Mouse (Mus musculus) midbrain, postnatal 0 days (tissue): ENCODE results near the gene Dnajb7. TPM values are rescaled to one million over a fixed set of nuclear protein-coding genes. Genes with fewer than 3 reads are reported as not detected.

Experiments
- ATAC-seq: fragments of 200-750 bp; cut with Nextera tagmentation; 2 replicates; pipeline ENCODE4 v1.8.0; 2017; ENCODE audit warnings: moderate number of reproducible peaks, mild to moderate bottlenecking, moderate TSS enrichment, moderate library complexity; ENCODE audit not compliant: low FRiP score
- DNase-seq: peaks from one replicate; pipeline ENCODE4 v3.0.0-alpha.2; 2015; ENCODE audit warnings: low spot score
- H3K27ac ChIP-seq: fragments of 300-500 bp; sonication (generic); 2 replicates; pipeline ENCODE4 v1.5.1; 2014; ENCODE audit warnings: low read depth, mild to moderate bottlenecking, low read length, mixed read lengths
- H3K27me3 ChIP-seq: fragments of 300-500 bp; sonication (generic); 2 replicates; pipeline ENCODE4 v1.6.1; 2014; ENCODE audit warnings: low read length, control low read depth, mixed read lengths; ENCODE audit not compliant: insufficient read depth
- H3K36me3 ChIP-seq: fragments of 300-500 bp; sonication (generic); 2 replicates; pipeline ENCODE4 v1.6.1; 2014; ENCODE audit warnings: low read length, control low read depth, mixed read lengths; ENCODE audit not compliant: insufficient read depth
- H3K4me1 ChIP-seq: fragments of 300-500 bp; sonication (generic); 2 replicates; pipeline ENCODE4 v1.6.1; 2014; ENCODE audit warnings: mild to moderate bottlenecking, control low read depth, antibody characterized with exemption, low read length, mixed read lengths; ENCODE audit not compliant: insufficient read depth
- H3K4me2 ChIP-seq: fragments of 300-500 bp; sonication (generic); 2 replicates; pipeline ENCODE4 v1.6.1; 2014; ENCODE audit warnings: low read depth, mild to moderate bottlenecking, low read length, mixed read lengths; ENCODE audit not compliant: poor library complexity, severe bottlenecking
- H3K4me3 ChIP-seq: fragments of 300-500 bp; sonication (generic); 2 replicates; pipeline ENCODE4 v1.5.1; 2014; ENCODE audit warnings: low read depth, mild to moderate bottlenecking, low read length, moderate library complexity
- H3K9ac ChIP-seq: fragments of 300-500 bp; sonication (generic); replicated peaks from 2 replicates; pipeline ENCODE4 v1.6.1; 2014; ENCODE audit warnings: mild to moderate bottlenecking, low read length, moderate library complexity, mixed read lengths; ENCODE audit not compliant: poor library complexity, severe bottlenecking
- H3K9me3 ChIP-seq: fragments of 300-500 bp; sonication (generic); 2 replicates; pipeline ENCODE4 v1.6.1; 2016; ENCODE audit warnings: low read length, control low read depth
- CTCF ChIP-seq: IDR thresholded peaks from 2 replicates; pipeline ENCODE4 v1.5.1; 2016; ENCODE audit warnings: antibody characterized with exemption, mild to moderate bottlenecking
- WGBS: fragments of 180-500 bp; shearing (Covaris S2); extraction: QIAGEN DNeasy Blood & Tissue Kit; methylation state at CpG from one replicate; pipeline ENCODE4 v1.1.7; 2014; 5-methylcytosine and 5-hydroxymethylcytosine counted together
- polyA plus RNA-seq: library from polyadenylated mRNA; unstranded; fragments of >200 nt; fragmentation: Nextera tagmentation; extraction: Ambion mirVana; gene quantifications from 2 replicates; pipeline ENCODE4 v1.2.1, GENCODE M21; 2015
- total RNA-seq: library from RNA; depleted of rRNA; stranded (reverse); fragments of >200 nt; gene quantifications from 2 replicates; pipeline ENCODE4 v1.2.3, GENCODE M21; 2014

Gene Dnajb7
- total and polyA plus RNA-seq, 2 experiments from 2014 or later: 0.26 TPM; not detected in 1

DNA sequence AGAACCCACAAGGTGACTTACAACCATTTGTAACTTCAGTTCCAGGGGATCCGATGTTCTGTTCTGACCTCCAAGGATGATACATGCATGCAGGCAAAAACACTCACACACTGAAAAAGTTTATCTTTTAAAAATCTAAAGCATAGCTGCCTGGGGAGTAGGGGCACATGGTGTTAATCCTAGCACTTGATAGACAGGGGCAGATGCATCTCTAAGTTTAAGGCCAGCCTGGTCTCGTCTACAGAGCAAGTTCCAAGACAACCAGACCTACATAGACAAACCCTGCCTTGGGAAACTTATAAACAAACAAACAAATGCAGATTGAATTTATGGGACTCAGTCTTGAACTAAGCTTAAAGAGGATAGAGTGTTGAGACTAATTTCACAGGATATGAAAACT lies 29.3 kb downstream of the Dnajb7 start:
- Histone ChIP-seq H3K4me2 (no peak overlapping the region), H3K9me3 (no peaks in the 10 kb centered on the region), H3K4me3 (no peak overlapping the region), H3K36me3 (peaks cover 31% of the 10 kb centered on the region), H3K27me3 (no peaks in the 10 kb centered on the region), H3K27ac (no peak overlapping the region), H3K4me1 (no peaks in the 10 kb centered on the region), H3K9ac (no peak overlapping the region)
- WGBS: 97% methylated on average over 2 of the region's 2 CpGs
- no peak for ATAC-seq
- TF ChIP-seq CTCF: no peak
- no peak for DNase-seq

DNA sequence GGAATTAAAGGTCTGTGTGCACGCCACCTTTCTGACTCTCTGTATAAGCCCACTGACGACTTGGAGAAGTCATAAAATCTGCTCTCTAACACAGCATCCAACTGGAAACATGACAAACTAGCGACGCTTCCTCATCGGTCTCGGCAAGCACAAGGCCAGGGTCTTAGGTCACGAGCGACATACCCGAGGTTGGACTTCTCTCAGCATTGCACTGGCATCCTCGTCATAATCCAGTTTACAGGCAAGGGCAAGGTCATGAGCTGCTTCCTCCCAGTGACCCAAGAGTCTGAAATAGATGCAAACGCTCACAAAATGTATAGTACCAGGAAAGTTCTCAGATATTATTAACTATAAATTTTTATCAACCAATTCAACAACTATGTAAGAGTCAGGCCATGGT lies 33.5 kb downstream of the Dnajb7 start:
- Histone ChIP-seq H3K27ac (no peak overlapping the region), H3K4me3 (no peak overlapping the region), H3K4me1 (no peaks in the 10 kb centered on the region), H3K27me3 (no peaks in the 10 kb centered on the region), H3K4me2 (no peak overlapping the region), H3K36me3 (peaks cover 25% of the 10 kb centered on the region), H3K9ac (no peak overlapping the region), H3K9me3 (no peaks in the 10 kb centered on the region)
- TF ChIP-seq CTCF: no peak
- no peak for ATAC-seq
- no peak for DNase-seq
- 94% methylated on average over 11 of the region's 11 CpGs for WGBS

DNA sequence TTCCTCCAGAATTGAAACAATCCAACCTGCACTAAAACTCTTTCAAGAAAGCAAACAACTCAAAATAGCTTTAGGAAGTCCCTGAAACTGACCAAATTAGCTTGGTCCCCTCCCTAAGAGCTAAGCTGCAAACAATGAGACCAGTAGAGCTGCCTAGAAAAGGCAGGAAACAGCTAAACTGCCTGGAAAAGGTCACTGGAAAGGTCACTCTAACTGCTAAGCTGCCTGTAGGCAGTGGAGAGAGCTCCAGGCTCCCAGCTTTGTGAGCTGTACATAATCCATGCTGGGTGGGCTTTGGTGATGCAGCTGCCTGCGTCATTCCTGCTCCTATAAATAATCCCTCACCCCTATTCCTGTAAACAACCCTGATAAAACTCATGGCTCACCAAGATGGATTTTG lies 37.7 kb downstream of the Dnajb7 start:
- no peaks in the 10 kb centered on the region for H3K4me1 ChIP-seq
- peaks cover 32% of the 10 kb centered on the region for H3K36me3 ChIP-seq
- 33% methylated on average over 1 of the region's 1 CpGs for WGBS
- no peak overlapping the region for H3K27ac ChIP-seq
- H3K27me3 ChIP-seq: no peaks in the 10 kb centered on the region
- H3K9ac ChIP-seq: no peak overlapping the region
- no peak for ATAC-seq
- H3K4me2 ChIP-seq: no peak overlapping the region
- no peaks in the 10 kb centered on the region for H3K9me3 ChIP-seq
- TF ChIP-seq CTCF: no peak
- DNase-seq: no peak
- H3K4me3 ChIP-seq: no peak overlapping the region

DNA sequence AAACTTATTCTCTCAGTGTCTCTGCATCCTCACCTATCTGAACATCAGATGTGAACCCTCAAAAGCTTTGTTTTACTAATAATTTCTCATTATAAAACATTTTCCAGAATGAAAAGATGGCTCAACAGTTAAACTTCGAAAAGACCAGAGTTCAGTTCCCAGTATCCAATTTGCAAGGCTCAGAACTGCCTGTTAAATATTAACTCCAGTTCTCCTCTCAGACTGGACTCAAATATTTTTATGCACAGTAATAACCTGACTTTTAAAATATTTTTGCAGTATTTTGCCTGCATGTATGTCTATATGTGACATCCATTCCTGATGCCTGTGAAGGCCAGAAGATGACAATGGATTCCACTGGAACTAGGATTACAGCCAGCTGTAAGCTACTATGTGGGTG lies 39.5 kb downstream of the Dnajb7 start:
- ATAC-seq: no peak

DNA sequence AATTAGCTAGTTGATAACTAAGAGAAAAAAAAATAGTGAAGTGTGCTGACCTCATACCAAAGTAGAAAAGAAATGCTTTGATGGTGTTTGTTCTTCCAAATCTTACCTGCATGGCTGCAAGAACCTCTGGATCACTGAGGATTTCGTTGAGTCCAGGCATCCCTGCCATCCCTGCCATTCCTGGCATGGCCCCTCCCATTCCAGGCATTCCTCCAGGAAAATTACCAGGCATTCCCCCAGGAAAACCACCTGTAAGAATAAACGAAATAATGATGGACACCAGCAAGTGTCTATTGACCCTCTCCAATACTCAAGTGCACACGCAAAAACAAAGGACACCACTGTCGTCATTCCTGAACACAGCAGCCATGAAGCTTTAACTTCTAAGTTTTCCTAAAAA lies 41.9 kb downstream of the Dnajb7 start:
- H3K27me3 ChIP-seq: no peaks in the 10 kb centered on the region
- DNase-seq: no peak
- H3K27ac ChIP-seq: no peak overlapping the region
- TF ChIP-seq CTCF: no peak
- 92% methylated on average over 4 of the region's 4 CpGs for WGBS
- H3K9me3 ChIP-seq: no peaks in the 10 kb centered on the region
- no peak overlapping the region for H3K9ac ChIP-seq
- ATAC-seq: no peak
- H3K4me2 ChIP-seq: no peak overlapping the region
- no peaks in the 10 kb centered on the region for H3K4me1 ChIP-seq
- no peak overlapping the region for H3K4me3 ChIP-seq
- H3K36me3 ChIP-seq: peaks cover 25% of the 10 kb centered on the region

More for the DNA sequence above, 39.5 kb downstream of the Dnajb7 start:
- H3K27ac ChIP-seq: no peak overlapping the region
- no peak overlapping the region for H3K4me3 ChIP-seq
- no peak for TF ChIP-seq CTCF
- H3K4me2 ChIP-seq: no peak overlapping the region
- H3K27me3 ChIP-seq: no peaks in the 10 kb centered on the region
- WGBS: 94% methylated on average over 1 of the region's 1 CpGs
- peaks cover 27% of the 10 kb centered on the region for H3K36me3 ChIP-seq
- no peak overlapping the region for H3K9ac ChIP-seq
- no peaks in the 10 kb centered on the region for H3K9me3 ChIP-seq
- H3K4me1 ChIP-seq: no peaks in the 10 kb centered on the region
- DNase-seq: no peak

DNA sequence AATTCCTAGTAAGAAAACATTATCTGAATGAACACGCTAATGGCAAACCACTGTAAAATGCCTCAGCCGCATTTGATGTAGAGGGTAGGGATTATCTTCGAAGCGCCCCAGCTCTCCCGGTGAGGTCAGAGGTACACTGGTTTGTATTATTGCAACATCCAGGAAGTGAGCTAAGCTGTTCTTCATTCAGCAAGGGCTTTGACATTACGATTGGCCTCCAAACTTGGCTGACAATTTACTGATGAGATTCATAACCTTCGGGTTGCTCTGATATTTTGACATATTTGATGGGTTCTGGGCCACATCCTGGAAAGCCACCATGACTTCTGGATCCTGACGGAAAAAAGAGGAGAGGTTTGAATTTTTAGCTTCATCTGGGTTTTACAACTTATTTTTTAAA lies 42.9 kb downstream of the Dnajb7 start:
- Histone ChIP-seq H3K4me3 (no peak overlapping the region), H3K36me3 (peaks cover 21% of the 10 kb centered on the region; the same call in 1 of the 2 replicates), H3K4me1 (no peaks in the 10 kb centered on the region), H3K27ac (no peak overlapping the region), H3K27me3 (no peaks in the 10 kb centered on the region), H3K9ac (no peak overlapping the region), H3K4me2 (no peak overlapping the region), H3K9me3 (no peaks in the 10 kb centered on the region)
- TF ChIP-seq CTCF: no peak
- DNase-seq (no peak), ATAC-seq (no peak)
- 95% methylated on average over 8 of the region's 8 CpGs for WGBS
